Mouse (Mus musculus): ENCODE data around the gene Uts2r. TPM values are rescaled to one million over a fixed set of nuclear protein-coding genes. Genes with fewer than 3 reads are reported as not detected.

Gene Uts2r
- total RNA-seq, 2 experiments from 2014 or later = not detected

Other genes with a start within 250 kb of the Uts2r start
- 1 to 10 TPM; 6.2 to 7.0 TPM for gene Ccdc57, start 227.4 kb upstream of the Uts2r start, total RNA-seq (2021)
- 1 to 10 TPM; 3.2 to 4.2 TPM for gene Slc16a3, start 211.8 kb upstream of the Uts2r start, total RNA-seq (2021)
- 100 to 1,000 TPM; 112 to 115 TPM for gene Csnk1d, start 168.9 kb upstream of the Uts2r start, total RNA-seq (2021)
- under 1 TPM; 0.36 to 0.62 TPM for gene Cd7, start 120.9 kb upstream of the Uts2r start, total RNA-seq (2021)
- not detected for gene Sectm1b, start 96.7 kb upstream of the Uts2r start, total RNA-seq (2021)
- gene Sectm1a, start 79.1 kb upstream of the Uts2r start, total RNA-seq (2021) = not detected
- gene Tex19.2, start 41.6 kb upstream of the Uts2r start, total RNA-seq (2021) = not detected
- gene Tex19.1, start 14.1 kb upstream of the Uts2r start, total RNA-seq (2021) = not detected
- gene Hexdc, start 44.2 kb downstream of the Uts2r start, total RNA-seq (2021) = 10 to 100 TPM; 30.6 to 32.4 TPM
- gene Ogfod3, start 44.4 kb downstream of the Uts2r start, total RNA-seq (2021) = 1 to 10 TPM; 7.1 to 7.4 TPM
- 10 to 100 TPM; 21.1 to 23.8 TPM for gene Cybc1, start 69.1 kb downstream of the Uts2r start, total RNA-seq (2021)
- 10 to 100 TPM; 67.4 to 70.7 TPM for gene Narf, start 77.0 kb downstream of the Uts2r start, total RNA-seq (2021)
- 100 to 1,000 TPM; 115 TPM for gene Foxk2, start 99.7 kb downstream of the Uts2r start, total RNA-seq (2021)
- gene Wdr45b, start 194.2 kb downstream of the Uts2r start, total RNA-seq (2021) = 10 to 100 TPM; 62.2 to 68.9 TPM
- gene Rab40b, start 228.0 kb downstream of the Uts2r start, total RNA-seq (2021) = 10 to 100 TPM; 42.2 to 44.7 TPM

All from left cerebral cortex, postnatal 14 days (tissue).